Mouse (Mus musculus) cerebellum, postnatal 36 days (tissue): ENCODE measurements around the gene Gtf2h4.

Experiments
- DNase-seq, 2 experiments: peaks; one replicate each; pipeline ENCODE4 v3.0.0; 2021 to 2022; ENCODE audit warnings: mixed read lengths in 2 of 2

The Gtf2h4 gene

DNA sequence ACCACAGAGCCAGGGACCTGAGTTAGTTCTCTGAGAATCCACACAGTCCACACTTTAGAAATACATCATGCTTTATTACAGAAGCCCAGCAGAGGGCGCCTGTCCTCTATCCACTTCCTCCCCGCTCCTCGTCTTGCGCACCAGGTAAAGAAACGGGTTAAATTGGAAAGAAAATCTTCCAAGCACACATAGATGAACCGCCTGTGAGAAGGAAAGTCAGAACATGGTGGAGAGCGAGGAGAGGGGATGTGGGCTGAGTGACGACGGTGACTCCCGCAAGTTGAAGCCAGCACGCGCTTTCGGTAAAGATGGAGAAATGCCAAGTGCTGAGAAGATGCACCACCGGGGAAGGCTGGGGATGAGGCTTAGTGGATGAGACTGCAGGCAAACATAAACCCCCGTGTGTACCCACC is 37.8 kb downstream of the Gtf2h4 start:
- DNase-seq: peak; percentile 72 to 85

- no peak for DNase-seq
Observed at GRCm38 (mm10) chr17:35635202-35635601, 38.3 kb downstream of the Gtf2h4 start.

- DNase-seq: peak in 1 of 2 experiments; percentile 13
Observed at GRCm38 (mm10) chr17:35633992-35634391, 39.5 kb downstream of the Gtf2h4 start.

GRCm38 (mm10) chr17:35626537-35626936 is 47.0 kb downstream of the Gtf2h4 start, which contains the start of gene Gm9573:
Gene Gm9573 (minus strand): TSS chr17:35626637.
- no peak for DNase-seq
